Mouse (Mus musculus) adrenal gland (tissue): Measurements from ENCODE around the gene Synj2.

Experiments used
- intact Hi-C: fragments of 180-260 bp; cut with DNase I; formaldehyde crosslinking; loops from one replicate; pipeline ENCODE4 v1.15.1; 2025

Gene Synj2

GRCm38 (mm10) chr17:5997380-5998234, 56.5 kb downstream of the Synj2 start:
- intact Hi-C loops = no loop called here

- intact Hi-C loops = no loop called here
Observed at GRCm38 (mm10) chr17:5998235-5998500, 57.1 kb downstream of the Synj2 start.

DNA sequence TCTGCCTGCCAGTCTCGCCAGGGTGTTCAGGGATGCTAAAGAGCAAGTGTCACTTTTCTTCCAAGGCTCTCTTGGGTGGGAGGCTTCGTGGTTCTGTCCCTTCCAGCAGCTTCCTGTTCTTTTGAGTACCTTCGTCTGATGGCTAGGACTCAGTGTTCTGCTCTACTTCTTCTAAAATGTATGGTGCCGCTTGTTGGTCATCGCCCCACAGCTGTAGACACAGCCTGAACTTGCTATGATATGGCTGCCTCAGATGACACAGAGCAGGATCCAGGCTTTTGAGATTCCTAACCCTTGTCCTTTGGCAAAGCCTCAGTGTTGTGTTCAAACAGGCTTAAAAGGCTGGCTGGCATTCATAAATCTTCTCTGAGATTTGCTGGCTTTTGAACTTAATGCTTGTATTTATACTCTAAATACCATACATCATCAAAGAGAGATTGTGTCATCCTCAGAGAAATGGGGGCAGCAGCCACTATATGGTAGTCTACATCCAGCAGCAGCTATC, 58.0 kb downstream of the Synj2 start:
- intact Hi-C loops = no loop called here

DNA sequence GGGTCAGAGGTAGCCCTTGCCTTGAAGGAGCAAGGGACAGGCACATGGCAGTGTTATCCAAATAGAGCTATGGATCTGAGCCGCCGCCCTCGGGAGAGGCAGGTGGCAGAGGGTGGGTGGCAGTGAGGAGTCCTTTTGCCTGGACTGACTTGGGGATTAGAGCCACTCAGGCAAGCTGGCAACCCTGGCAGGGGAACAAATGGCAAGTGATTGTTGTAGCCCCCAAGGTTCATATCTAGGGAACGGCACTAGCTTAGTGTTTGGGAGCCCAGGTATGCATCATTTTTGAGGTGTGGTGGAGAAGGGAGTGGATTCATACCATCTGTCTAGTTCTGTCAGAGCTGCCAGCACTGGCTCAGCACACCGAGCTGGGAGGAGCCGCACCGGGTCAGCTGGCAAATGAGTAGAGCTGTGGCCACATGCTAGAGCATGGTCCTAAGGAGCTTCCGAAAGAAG, 59.8 kb downstream of the Synj2 start:
- intact Hi-C loops = no loop called here

GRCm38 (mm10) chr17:6001389-6001788, 60.3 kb downstream of the Synj2 start:
- intact Hi-C loops = no loop called here

- intact Hi-C loops = no loop called here
Observed at GRCm38 (mm10) chr17:6001836-6002235, 60.8 kb downstream of the Synj2 start.

DNA sequence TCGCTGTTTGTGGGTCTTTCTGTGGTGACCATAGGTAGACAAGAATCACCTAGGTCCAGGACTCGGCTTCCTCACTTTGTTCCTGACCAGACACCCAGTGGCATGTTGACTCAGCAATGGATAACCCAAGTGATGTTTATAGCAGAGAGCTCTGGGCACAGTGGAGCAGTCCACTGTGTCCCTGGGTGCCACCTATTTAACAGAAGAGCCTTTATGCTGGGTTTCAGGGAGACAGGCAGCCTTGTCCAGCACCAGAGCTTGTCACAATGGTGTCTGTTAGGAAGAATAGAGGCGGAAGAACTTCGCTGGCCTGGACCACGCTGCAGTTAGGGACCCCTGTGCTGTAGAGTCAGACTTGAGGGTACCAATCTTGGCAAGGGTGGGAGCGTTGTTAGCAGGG, 61.5 kb downstream of the Synj2 start:
- intact Hi-C loops = no loop called here

GRCm38 (mm10) chr17:6003661-6004060, 62.6 kb downstream of the Synj2 start:
- intact Hi-C loops = no loop called here

- intact Hi-C loops = no loop called here
Observed at GRCm38 (mm10) chr17:6005246-6005637, 64.2 kb downstream of the Synj2 start.

- intact Hi-C loops = no loop called here
Observed at GRCm38 (mm10) chr17:6005638-6006471, 64.8 kb downstream of the Synj2 start.

- intact Hi-C loops = no loop called here
Observed at GRCm38 (mm10) chr17:6007101-6007780, 66.2 kb downstream of the Synj2 start.

DNA sequence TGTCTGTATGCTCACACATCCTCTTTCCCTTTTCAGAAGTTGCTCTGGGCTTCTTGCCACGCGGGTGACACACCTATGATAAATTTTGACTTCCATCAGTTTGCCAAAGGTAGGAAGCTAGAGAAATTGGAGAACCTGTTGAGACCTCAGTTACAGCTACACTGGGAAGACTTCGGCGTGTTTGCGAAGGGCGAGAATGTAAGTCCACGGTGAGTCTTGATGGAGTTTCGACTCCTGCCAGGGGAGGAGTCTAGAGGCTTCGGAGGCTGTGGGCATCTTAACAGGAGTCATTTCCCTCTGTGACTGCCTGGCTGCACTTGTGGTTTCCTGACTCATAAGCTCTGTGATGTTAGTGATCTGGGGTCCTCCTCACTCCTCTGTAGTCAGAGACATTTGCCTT, 66.8 kb downstream of the Synj2 start:
- intact Hi-C loops = no loop called here

- intact Hi-C loops = no loop called here
Observed at GRCm38 (mm10) chr17:6008590-6008989, 67.5 kb downstream of the Synj2 start.

- intact Hi-C loops = no loop called here
Observed at GRCm38 (mm10) chr17:6009606-6010005, 68.5 kb downstream of the Synj2 start.

GRCm38 (mm10) chr17:6013079-6013478, 72.0 kb downstream of the Synj2 start:
- intact Hi-C loops = no loop called here

GRCm38 (mm10) chr17:6014985-6015384, 73.9 kb downstream of the Synj2 start:
- intact Hi-C loops = no loop called here

DNA sequence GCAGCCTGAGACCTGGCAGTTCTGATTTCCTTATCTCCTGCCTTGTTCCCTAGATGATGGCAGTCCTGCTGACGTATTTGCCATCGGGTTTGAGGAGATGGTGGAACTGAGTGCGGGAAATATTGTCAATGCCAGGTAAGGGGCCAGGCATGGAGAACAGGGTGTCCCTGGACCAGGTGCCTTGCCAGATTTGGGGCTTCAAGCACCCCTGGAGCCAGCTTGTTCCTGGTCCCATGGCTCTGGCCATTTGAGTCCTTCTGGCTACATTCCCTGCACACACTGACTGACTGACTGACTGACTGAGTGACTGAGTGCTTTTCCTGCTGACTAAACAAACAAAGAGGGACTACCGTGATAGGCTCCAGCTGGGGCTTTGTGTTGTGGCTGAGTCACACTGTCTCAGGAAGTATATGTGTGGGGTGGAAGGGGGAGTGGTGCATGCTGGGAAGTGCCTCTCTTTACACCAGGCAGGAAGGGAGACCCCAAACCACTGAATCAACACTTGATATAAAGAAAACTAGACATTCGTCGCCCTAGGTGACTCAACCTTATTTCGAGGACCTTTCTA, 75.2 kb downstream of the Synj2 start:
- intact Hi-C loops = loop anchor here (2.0 kb wide), 1 partner anchor 75 kb away; the partner anchor contains the start of gene Synj2

DNA sequence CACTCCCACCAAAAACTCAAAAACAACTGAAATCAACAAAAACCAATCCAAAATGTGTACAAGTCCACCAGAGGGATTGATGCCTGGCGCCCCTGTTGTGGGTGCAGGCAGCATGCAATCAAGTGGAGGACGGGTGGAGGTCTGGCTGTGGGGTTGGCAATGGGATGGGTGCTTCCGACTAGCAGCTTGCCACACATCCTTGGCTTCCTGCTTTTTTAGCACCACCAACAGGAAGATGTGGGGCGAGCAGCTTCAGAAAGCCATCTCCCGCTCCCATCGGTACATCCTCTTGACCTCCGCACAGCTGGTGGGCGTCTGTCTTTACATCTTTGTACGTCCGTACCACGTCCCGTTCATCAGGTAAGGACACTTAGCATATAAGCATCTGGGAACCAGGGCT, 76.2 kb downstream of the Synj2 start:
- intact Hi-C loops = loop anchor here (2.0 kb wide), 1 partner anchor 76 kb away; the partner anchor contains the start of gene Synj2

- intact Hi-C loops = no loop called here
Observed at GRCm38 (mm10) chr17:6018348-6018747, 77.3 kb downstream of the Synj2 start.

GRCm38 (mm10) chr17:6019776-6020175, 78.7 kb downstream of the Synj2 start:
- intact Hi-C loops = loop anchor here (10.0 kb wide), 1 partner anchor 225 kb away; no protein-coding TSS in a partner anchor

DNA sequence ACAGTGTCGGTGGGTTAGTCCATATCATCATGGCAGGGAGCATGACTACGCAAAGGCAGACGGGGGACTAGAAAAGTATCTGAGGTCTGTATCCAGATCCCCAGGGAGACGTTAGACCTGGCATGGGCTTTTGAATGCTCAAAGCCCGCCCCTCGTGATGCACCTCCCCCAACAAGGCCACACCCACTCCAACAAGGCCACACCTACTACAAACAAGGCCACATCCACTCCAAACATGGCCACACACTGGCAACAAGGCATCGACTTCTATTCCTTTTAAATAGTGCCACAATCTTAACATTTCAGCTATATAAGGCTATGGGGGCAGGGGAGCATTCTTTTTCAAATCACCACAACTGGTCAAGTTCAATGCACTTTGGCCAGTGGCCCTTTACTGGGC, 79.6 kb downstream of the Synj2 start:
- intact Hi-C loops = loop anchor here (10.0 kb wide), 1 partner anchor 226 kb away; no protein-coding TSS in a partner anchor
